ENCODE assay signal across 18 mouse cellular contexts in the genomic region with DNA sequence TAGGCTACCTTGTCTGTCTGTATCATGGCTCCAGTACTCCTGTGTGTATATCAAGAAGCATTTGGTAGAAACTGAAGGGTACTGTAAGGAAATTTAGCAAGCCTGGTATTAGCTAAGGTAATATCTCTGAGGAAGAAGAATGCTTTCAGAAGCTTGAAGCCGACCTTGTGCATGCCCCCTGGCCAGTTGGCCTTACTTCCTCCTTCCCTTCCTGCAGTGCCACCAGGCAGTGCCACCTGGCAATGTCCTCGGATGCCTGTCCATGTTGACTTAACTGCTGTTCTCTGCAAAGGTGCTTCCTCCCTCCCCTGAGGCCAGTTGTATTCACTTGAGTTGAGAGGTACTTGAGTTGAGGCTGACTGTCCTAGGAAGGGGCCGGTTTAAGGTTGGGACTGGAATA. TPM values are rescaled to one million over a fixed set of nuclear protein-coding genes. Genes with fewer than 3 reads are reported as not detected.
DNase-seq lines count a peak whose midpoint lies in the region; TF ChIP-seq lines count a peak whose summit lies in the region.
"Had no signal": no experiment of that assay in that cellular context is flagged by ENCODE, and none has a peak within 500 bp of the region (broad histone marks: within the 10 kb centered on the region; RNA-seq: fewer than 3 reads in every experiment).

No protein-coding gene starts in this region.

- DNase-seq in cerebellum, postnatal 25 days: peak; percentile 29 to 35
- no peak for DNase-seq in cerebellum, postnatal 4 days (ENCODE audit: low spot score in 2 of 2)
- peak in 1 of 2 experiments; percentile 8 for DNase-seq in spleen, adult 2 months (ENCODE audit: low read depth in 1 of 2, low spot score in 2 of 2)
- DNase-seq in spleen, adult 12 weeks (ENCODE audit: low spot score): no peak
- DNase-seq in lung, postnatal 25 days (ENCODE audit: low spot score): peak; percentile 32
- peak; percentile 33 for DNase-seq in splenic B cell, adult 2 months (ENCODE audit: low read depth, low spot score)
- DNase-seq in kidney, adult 2 months: no peak
- DNase-seq in left cerebral cortex, postnatal 10 days (ENCODE audit: extremely low spot score in 1 of 2, low spot score in 2 of 2): no peak
- DNase-seq: adrenal gland, adult 2 months; gastrocnemius, postnatal 36 days; thymus, adult 18-20 months had no signal

- TF ChIP-seq CTCF in spleen, adult 2 months (IDR thresholded peaks at IDR 0.05; ENCODE audit: extremely low read depth, insufficient read depth, insufficient read length, insufficient replicate concordance): no peak
- no peak for TF ChIP-seq CTCF in kidney, adult 2 months (conservative IDR thresholded peaks at IDR 0.05; ENCODE audit: insufficient read depth, insufficient read length, low read depth, low read length)

- H3K4me1 ChIP-seq in spleen, adult 2 months (ENCODE audit: control insufficient read depth, insufficient read depth, insufficient read length): peaks cover 6% of the 10 kb centered on the region; the same call in 1 of the 2 replicates
- H3K4me1 ChIP-seq in kidney, adult 2 months (ENCODE audit: control insufficient read depth, insufficient read depth, low read length): peaks cover 3% of the 10 kb centered on the region; the same call in 1 of the 2 replicates
- H3K4me1 ChIP-seq: hindbrain, embryonic 10.5 days; lung, embryonic 15.5 days; midbrain, embryonic 12.5 days had no signal

- 40% methylated on average over 3 of the region's 3 CpGs for WGBS in spleen, adult 2 months
- WGBS in kidney, adult 2 months: 42% methylated on average over 3 of the region's 3 CpGs

- H3K27ac ChIP-seq in spleen, adult 2 months (ENCODE audit: insufficient read depth, low read length): 0 out of 2 replicates have a peak overlapping the region, but pooled peaks have one; percentile 5
- H3K27ac ChIP-seq in kidney, adult 2 months (ENCODE audit: insufficient read depth, low read depth, low read length): no peak overlapping the region
- H3K27ac ChIP-seq: embryonic facial prominence, embryonic 10.5 days; hindbrain, embryonic 10.5 days; hindbrain, postnatal 0 days; limb, embryonic 10.5 days; lung, embryonic 15.5 days; midbrain, embryonic 12.5 days; neural tube, embryonic 12.5 days had no signal

- no peak for TF ChIP-seq POLR2A in spleen, adult 2 months (IDR thresholded peaks at IDR 0.05; ENCODE audit: low read depth, low read length)
- TF ChIP-seq POLR2A in kidney, adult 2 months (IDR thresholded peaks at IDR 0.05; ENCODE audit: low read depth, low read length): no peak

- intact Hi-C loops in left cerebral cortex, postnatal 10 days (cut with DNase I): no loop called here

- H3K27me3 ChIP-seq in spleen, adult 2 months (ENCODE audit: control insufficient read depth, insufficient read depth, low read length): no peaks in the 10 kb centered on the region
- H3K27me3 ChIP-seq in splenic B cell, adult 2 months (ENCODE audit: control insufficient read depth, insufficient read depth, low read length, poor library complexity, severe bottlenecking): no peaks in the 10 kb centered on the region
- no peaks in the 10 kb centered on the region for H3K27me3 ChIP-seq in kidney, adult 2 months (replicated peaks; ENCODE audit: control insufficient read depth, insufficient read depth, low read length)
- H3K27me3 ChIP-seq: lung, embryonic 15.5 days; midbrain, embryonic 12.5 days; neural tube, embryonic 12.5 days had no signal

- H3K36me3 ChIP-seq in spleen, adult 2 months (ENCODE audit: control insufficient read depth, insufficient read depth, low read length): peaks cover 12% of the 10 kb centered on the region; the same call in 1 of the 2 replicates
- peaks cover 4% of the 10 kb centered on the region; the same call in 1 of the 2 replicates for H3K36me3 ChIP-seq in splenic B cell, adult 2 months (ENCODE audit: control insufficient read depth, insufficient read depth, low read length, poor library complexity, severe bottlenecking)
- H3K36me3 ChIP-seq in kidney, adult 2 months (ENCODE audit: control insufficient read depth, insufficient read depth, low read length): no peaks in the 10 kb centered on the region

- no peak overlapping the region for H3K4me3 ChIP-seq in spleen, adult 2 months (ENCODE audit: extremely low read depth, insufficient read depth, insufficient read length)
- H3K4me3 ChIP-seq in kidney, adult 2 months (ENCODE audit: insufficient read depth, low read depth, low read length): no peak overlapping the region
- H3K4me3 ChIP-seq: embryonic facial prominence, embryonic 10.5 days; hindbrain, embryonic 10.5 days; limb, embryonic 10.5 days; lung, embryonic 15.5 days; midbrain, embryonic 12.5 days; neural tube, embryonic 12.5 days had no signal

RNA-seq across cellular contexts. Expression of gene Clasp1, which starts 32.3 kb away (rescaled TPM):
- 14.8 and 18.0 TPM in 2 replicates for polyA plus RNA-seq in spleen, adult 2 months (2012; rRNA removed)
- 11.5 and 12.8 TPM in 2 replicates for polyA plus RNA-seq in kidney, adult 2 months (2012; rRNA removed)
- 100 to 1,000 TPM; 143 to 154 TPM for total RNA-seq in left cerebral cortex, postnatal 10 days (2021)

Comparison
In these comparisons a context has a peak if more than half of its experiments do, and no peak if none do; other contexts are left out.
1. DNase-seq: peak in cerebellum, postnatal 25 days (2 of 2), lung, postnatal 25 days (single experiment) and splenic B cell, adult 2 months (single experiment); none in cerebellum, postnatal 4 days (0 of 2), spleen, adult 12 weeks (single experiment), kidney, adult 2 months (single experiment) and left cerebral cortex, postnatal 10 days (0 of 2).